Mouse (Mus musculus): Measurements from ENCODE around the gene Poglut1. TPM values are rescaled to one million over a fixed set of nuclear protein-coding genes. Genes with fewer than 3 reads are reported as not detected.

Poglut1 gene
- polyA plus RNA-seq (2012; rRNA removed), result 56.6 and 59.7 TPM in 2 replicates

DNA sequence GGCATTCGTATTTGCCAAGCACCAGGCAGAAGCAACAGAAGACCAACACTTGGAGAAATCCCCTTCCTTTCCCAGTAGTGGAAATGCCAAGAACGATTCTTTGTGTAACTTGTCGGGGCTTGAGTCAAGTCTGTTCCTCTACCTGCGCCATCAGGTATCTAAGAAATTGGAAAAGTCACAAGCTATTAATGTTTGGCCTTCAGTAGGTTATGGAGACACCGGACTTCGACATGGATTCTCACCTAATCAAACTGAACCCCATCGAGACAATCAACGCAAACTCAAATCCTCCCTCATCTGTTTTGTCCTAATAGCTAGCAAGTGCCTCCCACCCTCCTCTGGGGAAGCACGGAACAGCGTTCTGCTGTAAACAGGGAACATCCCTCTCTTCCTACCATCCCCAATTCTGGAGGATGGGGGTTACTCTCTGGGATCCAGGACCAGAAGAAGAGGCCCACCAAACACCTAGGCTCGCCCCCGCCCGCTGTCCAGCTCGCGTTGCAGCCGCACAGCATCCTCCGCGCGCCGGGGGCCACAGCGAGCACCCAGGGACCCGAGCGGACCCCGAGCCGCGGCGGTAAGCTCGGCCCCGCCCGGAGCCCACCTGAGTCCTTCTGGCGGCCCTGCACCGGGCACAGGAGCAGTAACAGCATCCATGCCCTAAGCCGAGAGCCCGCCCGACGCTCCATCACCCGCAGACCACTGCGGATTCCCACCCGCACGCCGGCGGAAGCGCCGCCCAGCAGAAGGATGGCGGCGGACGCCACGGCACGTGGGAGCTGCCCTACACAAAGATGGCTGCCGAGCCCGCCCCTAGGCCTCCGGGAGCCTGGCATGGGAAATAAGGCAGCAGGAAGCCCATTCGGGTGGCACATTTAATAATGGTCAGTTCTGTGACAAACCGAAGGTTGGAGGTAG, at the start of gene Poglut1:
Gene Poglut1 (minus strand): TSS at position 780 of the 918 bp plus-strand sequence.
- TF ChIP-seq POLR2A (IDR thresholded peaks at IDR 0.05; ENCODE audit: extremely low read depth, insufficient read depth, low read length) (peak; percentile 87), CTCF (IDR thresholded peaks at IDR 0.05; ENCODE audit: extremely low read depth, insufficient read depth, low read length) (no peak)
- H3K27ac ChIP-seq (ENCODE audit: insufficient read depth, low read length), result peak within 1 kb of the TSS; percentile 80
- H3K4me3 ChIP-seq (ENCODE audit: insufficient read depth, low read length), result peak within 1 kb of the TSS; percentile 95
- H3K4me1 ChIP-seq (ENCODE audit: control insufficient read depth, insufficient read depth, low read length), result no peaks in the 10 kb centered on the region

DNA sequence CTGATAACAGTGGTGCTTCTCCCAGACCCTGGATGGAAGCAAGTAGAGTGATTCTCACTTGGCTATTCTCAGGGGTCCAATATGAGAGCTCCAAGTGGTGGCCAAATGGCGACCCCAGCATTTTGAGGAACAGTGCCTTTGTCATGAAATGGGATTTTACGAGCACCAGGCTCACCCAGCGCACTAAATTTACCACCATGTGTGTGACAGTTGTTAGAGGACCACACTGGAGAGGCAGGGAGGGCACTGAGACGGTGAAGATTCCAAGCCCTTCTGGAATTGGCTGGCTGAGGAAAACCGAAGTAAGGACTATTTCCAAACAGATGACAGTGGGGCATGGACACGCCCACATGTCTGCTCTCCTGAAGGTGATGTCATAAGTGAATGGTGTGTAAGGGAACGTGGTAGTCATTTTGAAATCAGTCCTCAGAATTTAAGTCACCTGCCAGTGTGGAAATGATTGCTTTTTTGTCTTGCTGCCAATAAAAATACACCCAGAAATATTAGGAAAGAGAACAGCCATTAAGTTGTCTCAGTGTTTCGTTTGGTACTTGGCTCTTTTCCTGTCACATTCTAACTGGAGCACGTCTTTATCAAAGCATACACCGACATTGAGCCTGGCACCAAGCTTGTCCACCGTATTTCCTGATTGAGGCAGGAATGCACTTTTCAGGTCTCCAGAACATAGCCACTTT, 49.1 kb upstream of the Poglut1 start:
- no peak overlapping the region for H3K4me3 ChIP-seq (ENCODE audit: insufficient read depth, low read length)
- TF ChIP-seq CTCF (IDR thresholded peaks at IDR 0.05; ENCODE audit: extremely low read depth, insufficient read depth, low read length), result no peak
- TF ChIP-seq POLR2A (IDR thresholded peaks at IDR 0.05; ENCODE audit: extremely low read depth, insufficient read depth, low read length), result no peak
- H3K27ac ChIP-seq (ENCODE audit: insufficient read depth, low read length), result no peak overlapping the region
- H3K4me1 ChIP-seq (ENCODE audit: control insufficient read depth, insufficient read depth, low read length), result no peaks in the 10 kb centered on the region

DNA sequence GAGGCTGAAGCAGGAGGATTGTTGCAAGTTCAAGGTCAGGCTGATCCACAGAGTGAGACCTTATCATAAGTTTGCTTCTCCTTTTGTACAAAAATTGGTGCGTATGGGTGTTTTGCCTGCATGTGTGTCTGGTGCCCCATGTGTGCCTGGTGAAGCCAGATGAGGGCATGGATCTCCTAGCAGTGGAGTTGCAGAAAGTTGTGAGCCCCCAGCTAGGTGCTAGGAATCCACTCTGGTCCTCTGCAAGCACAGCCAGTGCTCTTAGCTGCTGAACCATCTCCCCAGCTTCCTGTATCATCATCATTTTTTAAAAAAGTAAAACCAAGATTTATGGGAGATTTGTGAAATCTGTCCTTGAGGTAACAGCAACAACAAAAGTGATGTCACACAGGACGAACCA, 46.6 kb upstream of the Poglut1 start:
- H3K4me1 ChIP-seq (ENCODE audit: control insufficient read depth, insufficient read depth, low read length), result no peaks in the 10 kb centered on the region
- H3K27ac ChIP-seq (ENCODE audit: insufficient read depth, low read length), result no peak overlapping the region
- no peak overlapping the region for H3K4me3 ChIP-seq (ENCODE audit: insufficient read depth, low read length)
- no peak for TF ChIP-seq CTCF (IDR thresholded peaks at IDR 0.05; ENCODE audit: extremely low read depth, insufficient read depth, low read length)
- TF ChIP-seq POLR2A (IDR thresholded peaks at IDR 0.05; ENCODE audit: extremely low read depth, insufficient read depth, low read length), result no peak

DNA sequence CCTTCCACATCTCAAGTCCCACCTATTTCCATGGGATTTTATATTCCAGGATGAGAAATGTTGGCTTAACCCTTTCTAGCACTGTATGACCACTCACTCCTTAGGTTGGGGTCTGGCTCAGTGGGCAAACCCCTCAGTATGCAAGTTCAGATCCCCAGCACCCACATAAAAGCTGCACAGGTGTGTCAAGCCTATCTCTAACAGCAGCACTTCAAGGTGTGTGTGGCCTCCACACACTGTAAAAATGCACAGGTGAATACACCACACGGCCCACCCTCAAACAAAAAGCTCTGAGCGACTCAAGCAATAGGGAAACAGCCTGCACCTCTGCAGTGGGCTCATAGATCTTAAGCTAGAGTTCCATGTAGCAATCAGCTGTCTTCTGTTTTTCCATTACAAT, 46.0 kb upstream of the Poglut1 start:
- no peak for TF ChIP-seq POLR2A (IDR thresholded peaks at IDR 0.05; ENCODE audit: extremely low read depth, insufficient read depth, low read length)
- no peak for TF ChIP-seq CTCF (IDR thresholded peaks at IDR 0.05; ENCODE audit: extremely low read depth, insufficient read depth, low read length)
- Histone ChIP-seq H3K27ac (ENCODE audit: insufficient read depth, low read length) (no peak overlapping the region), H3K4me1 (ENCODE audit: control insufficient read depth, insufficient read depth, low read length) (no peaks in the 10 kb centered on the region), H3K4me3 (ENCODE audit: insufficient read depth, low read length) (no peak overlapping the region)

DNA sequence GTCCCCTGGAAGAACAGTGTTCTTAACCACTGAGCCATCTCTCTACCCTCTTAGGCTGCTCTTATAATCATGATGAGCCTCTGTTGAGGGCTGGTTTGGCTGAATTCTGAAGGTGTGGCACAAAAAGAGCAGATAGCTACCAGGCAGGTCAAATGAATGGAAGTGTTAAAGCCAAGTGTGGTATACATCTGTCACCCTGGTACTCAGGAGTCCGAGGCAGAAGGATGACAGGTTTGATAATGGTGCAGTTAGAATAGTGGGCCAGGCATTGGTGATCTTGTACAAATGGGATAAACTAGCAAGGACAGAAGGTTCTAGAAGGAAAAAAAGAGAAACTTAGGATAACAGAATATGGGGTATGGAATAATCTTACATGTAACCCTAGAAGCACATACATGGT, 44.4 kb upstream of the Poglut1 start:
- TF ChIP-seq POLR2A (IDR thresholded peaks at IDR 0.05; ENCODE audit: extremely low read depth, insufficient read depth, low read length) (no peak), CTCF (IDR thresholded peaks at IDR 0.05; ENCODE audit: extremely low read depth, insufficient read depth, low read length) (no peak)
- Histone ChIP-seq H3K4me1 (ENCODE audit: control insufficient read depth, insufficient read depth, low read length) (no peaks in the 10 kb centered on the region), H3K27ac (ENCODE audit: insufficient read depth, low read length) (no peak overlapping the region), H3K4me3 (ENCODE audit: insufficient read depth, low read length) (no peak overlapping the region)

DNA sequence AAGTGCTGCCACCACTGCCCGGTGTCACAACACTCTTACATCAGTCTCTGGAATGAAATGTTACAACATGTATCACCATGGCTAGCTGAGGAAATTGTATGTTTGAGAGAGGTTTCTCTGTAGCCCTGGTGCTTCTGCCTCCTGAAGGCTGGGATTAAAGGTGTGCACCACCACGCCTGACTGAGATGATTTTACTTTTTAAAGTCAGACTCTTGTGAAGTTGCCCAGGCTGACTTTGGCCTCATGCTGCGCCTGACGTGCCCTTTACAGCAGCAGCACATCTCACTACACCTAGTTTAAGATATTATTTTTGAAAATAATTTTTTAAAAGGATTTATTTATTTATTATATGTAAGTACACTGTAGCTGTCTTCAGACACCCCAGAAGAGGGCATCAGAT, 42.9 kb upstream of the Poglut1 start:
- no peak for TF ChIP-seq POLR2A (IDR thresholded peaks at IDR 0.05; ENCODE audit: extremely low read depth, insufficient read depth, low read length)
- no peak for TF ChIP-seq CTCF (IDR thresholded peaks at IDR 0.05; ENCODE audit: extremely low read depth, insufficient read depth, low read length)
- Histone ChIP-seq H3K27ac (ENCODE audit: insufficient read depth, low read length) (no peak overlapping the region), H3K4me1 (ENCODE audit: control insufficient read depth, insufficient read depth, low read length) (no peaks in the 10 kb centered on the region), H3K4me3 (ENCODE audit: insufficient read depth, low read length) (no peak overlapping the region)

DNA sequence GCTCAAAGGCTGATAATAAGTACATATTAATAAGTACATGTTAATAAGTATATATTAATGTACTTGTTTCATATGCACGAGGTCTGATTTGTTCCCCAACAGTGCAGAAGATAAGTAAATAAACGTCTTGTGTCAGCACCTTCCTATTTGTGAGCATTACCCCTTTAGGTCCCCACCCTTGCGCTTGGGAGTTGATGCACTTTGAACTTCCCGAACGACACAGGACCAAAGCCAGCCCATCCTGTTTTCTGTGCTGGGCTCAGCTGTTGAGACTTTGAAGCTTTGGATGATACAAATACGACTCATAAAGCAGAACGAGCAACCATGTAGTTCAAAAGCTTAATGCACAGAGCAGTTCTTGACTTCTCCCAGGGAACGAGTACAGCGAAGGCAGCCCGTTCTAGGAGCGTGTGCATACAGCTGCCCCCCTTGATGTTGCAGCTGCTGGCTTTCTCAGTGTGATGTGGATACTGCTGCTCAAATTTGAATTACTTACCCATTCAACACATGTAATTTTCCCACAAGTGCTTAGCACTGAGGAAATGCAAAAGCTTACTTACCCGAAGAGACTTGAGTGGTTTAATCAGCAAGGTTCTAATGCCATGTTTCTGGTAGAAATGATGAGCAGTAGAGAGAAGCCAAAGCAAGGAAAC, 42.1 kb upstream of the Poglut1 start:
- TF ChIP-seq POLR2A (IDR thresholded peaks at IDR 0.05; ENCODE audit: extremely low read depth, insufficient read depth, low read length), result no peak
- TF ChIP-seq CTCF (IDR thresholded peaks at IDR 0.05; ENCODE audit: extremely low read depth, insufficient read depth, low read length), result no peak
- H3K27ac ChIP-seq (ENCODE audit: insufficient read depth, low read length), result peak overlapping the region; percentile 67

DNA sequence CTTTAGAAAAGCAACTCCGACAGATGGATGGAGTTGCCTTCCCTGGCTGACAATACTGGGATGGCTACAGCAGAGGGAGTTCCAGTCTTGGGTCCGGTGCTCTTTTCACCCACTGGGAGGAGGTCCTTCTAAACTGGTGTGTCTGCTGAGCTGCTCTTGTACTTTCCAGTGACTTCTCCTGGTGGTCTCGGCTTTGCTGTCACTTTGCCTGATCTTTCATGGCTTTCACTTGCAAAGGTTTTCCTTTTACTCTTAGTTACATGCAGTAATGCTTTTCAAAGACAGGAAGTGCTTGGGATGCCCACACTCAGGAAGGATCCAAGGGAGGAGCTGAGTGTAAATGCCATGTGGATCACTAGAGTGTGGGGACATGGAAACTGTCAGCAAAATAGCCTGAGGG, 41.4 kb upstream of the Poglut1 start:
- Histone ChIP-seq H3K27ac (ENCODE audit: insufficient read depth, low read length) (peak overlapping the region; percentile 28; the same call in 1 of the 2 replicates), H3K4me3 (ENCODE audit: insufficient read depth, low read length) (no peak overlapping the region), H3K4me1 (ENCODE audit: control insufficient read depth, insufficient read depth, low read length) (no peaks in the 10 kb centered on the region)
- TF ChIP-seq CTCF (IDR thresholded peaks at IDR 0.05; ENCODE audit: extremely low read depth, insufficient read depth, low read length) (no peak), POLR2A (IDR thresholded peaks at IDR 0.05; ENCODE audit: extremely low read depth, insufficient read depth, low read length) (no peak)

More for the DNA sequence above, 42.1 kb upstream of the Poglut1 start:
- Histone ChIP-seq H3K4me3 (ENCODE audit: insufficient read depth, low read length) (no peak overlapping the region), H3K4me1 (ENCODE audit: control insufficient read depth, insufficient read depth, low read length) (no peaks in the 10 kb centered on the region)

DNA sequence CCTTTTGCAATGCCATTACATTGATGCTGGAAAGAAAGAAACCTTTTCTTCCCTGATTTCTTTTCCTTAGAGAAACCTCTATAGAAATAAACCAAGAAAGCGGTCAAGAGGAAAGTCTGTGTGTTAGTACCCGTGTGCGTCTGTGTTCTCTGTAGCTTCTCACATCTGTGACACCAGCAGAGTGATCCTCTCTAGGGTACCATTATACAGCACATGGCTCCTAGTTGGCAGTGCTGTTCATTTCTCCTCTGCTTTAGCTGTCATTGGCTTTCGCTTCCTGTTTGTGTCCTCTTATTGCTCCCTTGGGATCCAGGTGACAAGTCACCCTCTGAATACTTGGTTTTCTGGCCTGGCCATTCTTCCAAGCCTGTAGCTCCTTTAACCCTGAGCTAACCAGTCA, 37.5 kb upstream of the Poglut1 start:
- TF ChIP-seq POLR2A (IDR thresholded peaks at IDR 0.05; ENCODE audit: extremely low read depth, insufficient read depth, low read length), result no peak
- TF ChIP-seq CTCF (IDR thresholded peaks at IDR 0.05; ENCODE audit: extremely low read depth, insufficient read depth, low read length), result no peak
- H3K4me3 ChIP-seq (ENCODE audit: insufficient read depth, low read length), result no peak overlapping the region
- no peak overlapping the region for H3K27ac ChIP-seq (ENCODE audit: insufficient read depth, low read length)
- H3K4me1 ChIP-seq (ENCODE audit: control insufficient read depth, insufficient read depth, low read length), result no peaks in the 10 kb centered on the region

Data from cortical plate, adult 2 months (tissue).